Mouse (Mus musculus) liver, adult 2 months (tissue): Measurements from ENCODE around the gene Rbp2.

Source experiments
- CTCF ChIP-seq: fragments of 200-500 bp; IDR thresholded peaks from 2 replicates; pipeline ENCODE4 v1.5.1; 2011; ENCODE audit warnings: low read depth, low read length, control low read depth
- POLR2A ChIP-seq: fragments of 200-500 bp; IDR thresholded peaks from 2 replicates; pipeline ENCODE4 v1.6.1; 2011; ENCODE audit warnings: low read length, control low read depth; ENCODE audit not compliant: insufficient read depth; ENCODE audit errors: extremely low read depth

DNA sequence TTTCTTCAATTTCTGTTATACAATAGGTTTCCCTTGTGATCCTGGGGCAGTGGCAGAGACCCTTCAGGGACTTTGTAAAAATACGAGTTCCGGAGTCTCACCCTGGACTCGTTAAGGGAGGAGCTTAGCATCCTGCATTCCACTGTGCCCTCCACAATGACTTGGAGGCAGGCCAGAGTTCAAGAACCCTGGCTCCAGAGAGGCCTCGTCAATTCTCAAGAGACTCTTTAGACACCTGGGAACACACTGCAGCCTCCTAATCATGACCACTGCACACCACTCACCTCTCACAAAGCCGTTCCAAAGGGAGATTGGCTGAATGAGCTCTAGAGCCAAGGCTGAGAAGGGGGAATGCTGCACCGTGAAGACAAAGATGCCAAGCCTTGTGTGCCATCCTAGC lies 1.4 kb downstream of the Rbp2 start:
- TF ChIP-seq CTCF (no peak), POLR2A (no peak)
